Mouse (Mus musculus) 3134 (cell line): ENCODE results near the gene Elf2.
"Not testable (repeated sequence)": the region's sequence is repeated elsewhere in the genome, so short reads cannot be mapped to it uniquely, and the experiment has no call there.

ENCODE experiments used
- DNase-seq: peaks from one replicate; pipeline ENCODE4 v3.0.0-alpha.2; 2011; ENCODE audit warnings: low spot score; ENCODE audit not compliant: insufficient read length; ENCODE audit errors: extremely low read depth

The Elf2 gene

DNA sequence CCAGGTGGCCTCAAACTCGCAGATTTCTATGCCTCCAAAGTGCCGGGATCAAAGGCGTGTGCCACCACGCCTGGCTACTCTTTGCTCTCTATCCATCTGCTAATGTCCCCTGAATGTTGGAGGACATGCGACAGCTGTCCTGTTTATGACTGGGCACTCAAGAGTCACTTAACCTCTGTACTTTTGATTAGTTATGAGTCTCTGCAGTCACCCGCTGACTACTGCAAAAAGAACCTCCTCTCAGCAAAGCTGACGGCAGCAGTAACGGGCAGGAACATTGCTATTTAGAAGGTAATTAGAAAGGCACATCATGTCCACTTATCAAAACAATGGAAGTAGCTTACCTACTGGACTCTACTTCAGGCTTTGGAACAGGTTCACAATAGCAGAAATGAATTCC is 118.6 kb downstream of the Elf2 start:
- no peak for DNase-seq

DNA sequence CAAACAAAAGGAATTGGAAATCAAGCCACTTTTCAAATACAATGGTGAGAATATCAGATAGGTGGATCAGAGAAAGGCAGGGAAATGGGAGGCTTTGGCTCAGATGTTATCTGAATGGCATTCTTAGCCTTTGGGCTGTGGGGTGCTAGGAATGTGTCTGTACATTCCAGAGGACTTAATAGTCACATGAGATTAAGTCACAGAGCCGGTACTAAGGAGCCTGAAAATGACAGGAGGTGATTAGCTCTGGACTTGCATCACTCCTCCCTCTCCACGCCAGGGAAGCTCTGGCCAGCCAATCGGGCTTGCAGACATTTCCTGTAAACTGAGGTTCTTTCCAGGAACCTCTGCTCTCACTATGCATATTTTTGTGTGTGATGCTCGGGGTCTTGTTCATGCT is 119.6 kb downstream of the Elf2 start:
- DNase-seq: peak; percentile 41

DNA sequence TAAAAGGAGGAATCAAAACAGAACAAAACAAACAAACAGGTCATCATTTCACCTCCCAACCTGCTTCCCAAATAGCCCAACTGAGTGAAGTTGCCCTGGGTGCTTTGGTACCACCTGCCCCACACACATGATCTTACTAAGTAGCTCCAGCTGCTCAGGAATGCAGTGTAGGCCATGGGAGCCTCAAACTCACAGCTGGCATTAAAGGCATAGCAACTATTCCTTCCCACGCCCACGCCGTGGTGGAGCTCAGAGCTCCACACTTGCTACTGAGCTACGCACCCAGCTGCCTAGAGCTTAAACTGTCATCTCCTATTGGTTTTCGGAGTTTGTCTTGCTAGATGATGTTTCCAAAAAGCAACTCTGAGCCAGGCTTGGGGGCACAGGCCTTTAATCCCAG is 121.2 kb downstream of the Elf2 start:
- DNase-seq: no peak

GRCm38 (mm10) chr3:51218385-51218784 is 122.1 kb downstream of the Elf2 start:
- DNase-seq: not testable (repeated sequence)

DNA sequence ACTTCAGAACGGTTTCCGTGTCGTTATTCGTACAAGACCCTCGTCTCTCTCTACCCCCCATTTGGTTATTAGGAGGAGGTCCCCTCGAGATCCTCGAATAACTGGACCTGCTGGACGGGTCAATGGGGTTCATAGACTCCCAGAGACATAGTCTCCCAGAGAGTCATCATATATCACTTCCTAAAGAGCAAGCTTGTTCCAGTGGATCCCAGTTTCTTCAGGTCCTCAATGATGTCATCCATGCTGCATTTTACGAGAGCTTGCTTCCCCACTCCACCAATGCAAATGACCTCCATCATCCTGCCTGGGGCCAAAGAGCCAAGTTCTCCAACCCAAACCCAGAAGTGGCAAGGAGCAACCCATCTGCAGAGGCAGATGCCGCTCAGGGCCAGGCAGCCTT is 124.1 kb downstream of the Elf2 start:
- not testable (repeated sequence) for DNase-seq

- no peak for DNase-seq
These were observed 124.8 kb downstream of the Elf2 start for GRCm38 (mm10) chr3:51215681-51216080.

DNA sequence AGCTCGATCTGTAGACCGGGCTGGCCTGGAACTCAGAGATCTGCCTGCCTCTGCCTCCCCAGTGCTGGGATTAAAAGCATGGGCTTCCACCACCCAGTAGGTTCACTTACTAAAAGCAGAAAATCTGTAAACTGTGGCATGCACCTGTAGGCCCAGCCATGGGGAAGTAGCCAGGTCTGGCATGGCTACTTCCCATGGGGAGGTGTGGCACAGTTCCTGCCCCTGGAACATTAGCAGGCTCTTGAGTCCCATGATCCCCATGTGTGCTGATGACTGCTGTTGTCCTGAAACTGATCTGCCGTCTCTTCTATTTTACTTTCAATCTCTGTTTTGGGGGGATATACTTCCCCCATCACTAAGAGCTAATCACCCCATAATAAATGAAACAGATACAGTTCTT is 127.4 kb downstream of the Elf2 start:
- DNase-seq: no peak

GRCm38 (mm10) chr3:51210485-51210884 is 130.0 kb downstream of the Elf2 start:
- DNase-seq: no peak

GRCm38 (mm10) chr3:51209503-51210314 is 130.8 kb downstream of the Elf2 start:
- DNase-seq: peak; percentile 87

DNA sequence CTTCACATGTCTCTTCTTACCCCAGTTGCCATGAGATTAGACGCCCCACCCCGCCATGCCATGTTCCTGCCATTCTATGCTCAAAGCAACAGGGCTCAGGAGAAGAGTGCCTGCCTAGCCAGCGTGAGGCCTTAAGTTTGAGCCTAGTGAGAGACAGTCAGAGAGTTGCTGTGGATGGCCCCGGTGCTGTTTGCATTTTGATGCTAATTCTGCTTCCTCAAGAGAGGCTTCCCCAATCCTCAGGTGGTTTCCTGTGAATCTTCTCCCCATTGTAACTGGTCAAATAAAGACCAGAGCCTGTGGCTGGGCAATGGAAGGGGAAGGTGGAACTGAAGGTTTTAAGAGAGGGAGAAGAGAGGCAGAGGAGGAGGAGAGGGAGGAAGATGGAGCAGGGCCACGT is 131.8 kb downstream of the Elf2 start:
- DNase-seq: no peak

- no peak for DNase-seq
These were observed 133.9 kb downstream of the Elf2 start for GRCm38 (mm10) chr3:51206521-51206920.

DNA sequence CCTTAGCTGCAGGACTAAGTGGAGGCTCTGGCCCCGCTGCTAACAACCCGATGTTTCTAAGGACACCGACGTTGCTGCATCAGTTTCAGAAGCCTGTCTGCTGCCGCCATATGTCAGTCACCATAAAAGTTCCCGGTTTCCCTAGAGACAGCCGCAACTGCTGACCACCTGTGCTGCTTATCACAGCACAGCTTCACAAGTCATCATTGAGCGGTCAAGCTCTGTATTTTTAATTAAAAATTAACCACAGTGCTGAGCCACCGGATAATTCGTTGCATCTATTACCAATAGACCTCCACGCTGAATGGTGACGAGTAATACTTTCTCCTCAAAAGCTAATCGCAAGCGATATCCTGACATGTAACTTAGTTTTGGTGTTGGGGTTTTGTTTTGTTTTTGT is 135.6 kb downstream of the Elf2 start:
- DNase-seq: no peak

DNA sequence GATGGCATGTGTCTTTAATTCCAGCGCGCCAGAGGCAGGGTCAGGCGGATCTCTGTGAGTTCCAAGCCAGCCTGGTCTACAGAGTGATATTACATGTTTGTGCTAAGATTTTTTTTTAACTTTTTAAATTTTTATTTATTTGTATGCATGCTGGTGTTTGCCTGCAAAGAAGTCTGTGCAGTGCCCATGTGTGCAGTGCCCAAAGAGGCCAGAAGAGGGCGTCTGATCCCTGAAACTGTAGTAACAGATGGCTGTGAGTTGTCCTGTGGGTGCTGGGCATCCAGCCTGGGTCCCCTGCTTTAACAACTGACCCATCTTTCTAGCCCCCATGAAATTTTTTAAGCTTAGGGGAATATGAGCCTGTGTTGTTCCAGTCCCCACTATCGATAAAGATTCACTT is 136.0 kb downstream of the Elf2 start:
- no peak for DNase-seq

DNA sequence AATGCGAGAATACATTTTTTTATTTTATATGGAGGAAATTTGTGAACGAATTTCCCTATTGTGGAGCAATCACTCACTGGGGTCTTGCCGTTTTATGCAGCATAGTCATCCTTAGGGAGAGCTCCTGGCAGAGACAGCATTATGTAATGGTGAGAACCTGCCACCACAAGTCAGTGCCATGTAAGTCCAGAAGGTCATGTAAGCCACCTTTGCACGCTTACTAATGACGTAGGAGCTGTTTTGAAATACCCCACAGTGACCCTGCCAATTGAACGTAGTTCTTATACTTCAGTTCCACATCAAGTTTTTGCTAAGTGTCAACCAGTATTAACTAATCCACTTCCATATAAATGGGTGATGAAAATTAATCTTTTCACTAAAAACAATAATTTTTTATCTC is 136.6 kb downstream of the Elf2 start:
- no peak for DNase-seq
